Mouse (Mus musculus) gastrocnemius, adult 8-10 months (tissue): Measurements from ENCODE around the gene Hspb11. TPM values are rescaled to one million over a fixed set of nuclear protein-coding genes. Genes with fewer than 3 reads are reported as not detected.

Experiments used
- DNase-seq, 2 experiments: peaks; one replicate each; pipeline ENCODE4 v3.0.0; 2022; ENCODE audit warnings: low spot score in 2 of 2
- total RNA-seq, 4 experiments: library from RNA; stranded (reverse); gene quantifications; 2 replicates each; pipeline ENCODE4 v1.2.4; 2022

Hspb11 gene
- total RNA-seq, 4 experiments from 2014 or later = 6.2 to 9.1 (median 7.1) TPM

GRCm38 (mm10) chr4:107249471-107249870, 3.9 kb upstream of the Hspb11 start:
- DNase-seq = no peak

- DNase-seq = no peak
These were observed 2.9 kb upstream of the Hspb11 start for GRCm38 (mm10) chr4:107250494-107250893.

GRCm38 (mm10) chr4:107252522-107252921, 871 bp upstream of the Hspb11 start:
- DNase-seq = no peak

GRCm38 (mm10) chr4:107254414-107254813, 1.0 kb downstream of the Hspb11 start:
- no peak for DNase-seq

- no peak for DNase-seq
These were observed 6.6 kb downstream of the Hspb11 start for GRCm38 (mm10) chr4:107260001-107260400.

- DNase-seq = no peak
These were observed 20.3 kb downstream of the Hspb11 start for GRCm38 (mm10) chr4:107273683-107274082.

GRCm38 (mm10) chr4:107274511-107274910, 21.1 kb downstream of the Hspb11 start:
- no peak for DNase-seq

- DNase-seq = no peak
These were observed 24.9 kb downstream of the Hspb11 start for GRCm38 (mm10) chr4:107278188-107278707.

- no peak for DNase-seq
These were observed 27.6 kb downstream of the Hspb11 start for GRCm38 (mm10) chr4:107280843-107281475.

GRCm38 (mm10) chr4:107285446-107286200, 32.2 kb downstream of the Hspb11 start:
- no peak for DNase-seq

GRCm38 (mm10) chr4:107286386-107286785, 33.0 kb downstream of the Hspb11 start:
- DNase-seq = no peak

- no peak for DNase-seq
These were observed 34.1 kb downstream of the Hspb11 start for GRCm38 (mm10) chr4:107287517-107287916.

- no peak for DNase-seq
These were observed 38.3 kb downstream of the Hspb11 start for GRCm38 (mm10) chr4:107291611-107292272.

GRCm38 (mm10) chr4:107292273-107292662, 38.9 kb downstream of the Hspb11 start:
- no peak for DNase-seq

GRCm38 (mm10) chr4:107298071-107298606, 44.7 kb downstream of the Hspb11 start:
- no peak for DNase-seq

- DNase-seq = no peak
These were observed 46.5 kb downstream of the Hspb11 start for GRCm38 (mm10) chr4:107299779-107300340.

- DNase-seq = no peak
These were observed 47.0 kb downstream of the Hspb11 start for GRCm38 (mm10) chr4:107300371-107300770.

GRCm38 (mm10) chr4:107300902-107301555, 47.6 kb downstream of the Hspb11 start:
- DNase-seq = no peak

GRCm38 (mm10) chr4:107302221-107302620, 48.8 kb downstream of the Hspb11 start:
- DNase-seq = no peak

- no peak for DNase-seq
These were observed 49.4 kb downstream of the Hspb11 start for GRCm38 (mm10) chr4:107302832-107303231.

GRCm38 (mm10) chr4:107303531-107303930, 50.1 kb downstream of the Hspb11 start:
- no peak for DNase-seq
